Mouse (Mus musculus): ENCODE results near the gene Tle1. TPM values are rescaled to one million over a fixed set of nuclear protein-coding genes. Genes with fewer than 3 reads are reported as not detected.

Gene Tle1
- polyA plus RNA-seq, 1 experiment = 41.2 TPM

- Histone ChIP-seq H3K4me3 (ENCODE audit: insufficient read depth, low read length) (no peak overlapping the region), H3K4me1 (ENCODE audit: control insufficient read depth, insufficient read depth, low read length) (no peaks in the 10 kb centered on the region), H3K27ac (ENCODE audit: insufficient read depth, low read length) (no peak overlapping the region)
- TF ChIP-seq POLR2A (IDR thresholded peaks at IDR 0.05; ENCODE audit: low read depth, low read length) = no peak
- no peak for TF ChIP-seq CTCF (IDR thresholded peaks at IDR 0.05; ENCODE audit: borderline replicate concordance, insufficient read depth, low read length)
Observed at GRCm38 (mm10) chr4:72167171-72167570, 33.5 kb downstream of the Tle1 start.

DNA sequence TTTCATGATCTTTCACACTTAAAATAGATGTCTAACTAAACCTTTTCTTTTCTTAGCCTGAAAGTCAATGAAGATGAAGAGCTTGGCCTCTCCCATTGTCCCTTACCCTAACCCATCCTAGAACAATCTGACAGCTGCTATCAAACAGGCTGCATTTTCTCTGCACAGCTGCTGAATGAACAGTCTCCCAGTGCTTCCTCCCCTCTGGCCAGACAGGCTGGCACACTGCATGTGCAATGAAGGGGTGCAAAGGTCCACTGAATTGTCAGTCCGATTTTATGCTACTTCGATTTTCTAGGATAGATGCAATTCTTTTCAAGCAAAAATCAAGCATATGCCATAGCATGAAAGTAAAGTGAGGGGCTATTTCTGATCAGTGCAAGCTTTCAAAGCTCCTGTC lies 34.2 kb downstream of the Tle1 start:
- no peak for TF ChIP-seq CTCF (IDR thresholded peaks at IDR 0.05; ENCODE audit: borderline replicate concordance, insufficient read depth, low read length)
- TF ChIP-seq POLR2A (IDR thresholded peaks at IDR 0.05; ENCODE audit: low read depth, low read length) = no peak
- Histone ChIP-seq H3K27ac (ENCODE audit: insufficient read depth, low read length) (no peak overlapping the region), H3K4me3 (ENCODE audit: insufficient read depth, low read length) (no peak overlapping the region), H3K4me1 (ENCODE audit: control insufficient read depth, insufficient read depth, low read length) (no peaks in the 10 kb centered on the region)

GRCm38 (mm10) chr4:72165765-72166164 lies 35.0 kb downstream of the Tle1 start:
- Histone ChIP-seq H3K27ac (ENCODE audit: insufficient read depth, low read length) (no peak overlapping the region), H3K4me3 (ENCODE audit: insufficient read depth, low read length) (no peak overlapping the region), H3K4me1 (ENCODE audit: control insufficient read depth, insufficient read depth, low read length) (no peaks in the 10 kb centered on the region)
- TF ChIP-seq POLR2A (IDR thresholded peaks at IDR 0.05; ENCODE audit: low read depth, low read length) = no peak
- no peak for TF ChIP-seq CTCF (IDR thresholded peaks at IDR 0.05; ENCODE audit: borderline replicate concordance, insufficient read depth, low read length)

- no peak for TF ChIP-seq POLR2A (IDR thresholded peaks at IDR 0.05; ENCODE audit: low read depth, low read length)
- no peak for TF ChIP-seq CTCF (IDR thresholded peaks at IDR 0.05; ENCODE audit: borderline replicate concordance, insufficient read depth, low read length)
- Histone ChIP-seq H3K4me1 (ENCODE audit: control insufficient read depth, insufficient read depth, low read length) (no peaks in the 10 kb centered on the region), H3K4me3 (ENCODE audit: insufficient read depth, low read length) (no peak overlapping the region), H3K27ac (ENCODE audit: insufficient read depth, low read length) (no peak overlapping the region)
Observed at GRCm38 (mm10) chr4:72162445-72163218, 38.1 kb downstream of the Tle1 start.

GRCm38 (mm10) chr4:72160102-72160511 lies 40.6 kb downstream of the Tle1 start:
- TF ChIP-seq POLR2A (IDR thresholded peaks at IDR 0.05; ENCODE audit: low read depth, low read length) (no peak), CTCF (IDR thresholded peaks at IDR 0.05; ENCODE audit: borderline replicate concordance, insufficient read depth, low read length) (no peak)
- Histone ChIP-seq H3K4me3 (ENCODE audit: insufficient read depth, low read length) (no peak overlapping the region), H3K27ac (ENCODE audit: insufficient read depth, low read length) (no peak overlapping the region), H3K4me1 (ENCODE audit: control insufficient read depth, insufficient read depth, low read length) (no peaks in the 10 kb centered on the region)

- H3K4me3 ChIP-seq (ENCODE audit: insufficient read depth, low read length) = no peak overlapping the region
- TF ChIP-seq POLR2A (IDR thresholded peaks at IDR 0.05; ENCODE audit: low read depth, low read length) (no peak), CTCF (IDR thresholded peaks at IDR 0.05; ENCODE audit: borderline replicate concordance, insufficient read depth, low read length) (no peak)
Observed at GRCm38 (mm10) chr4:72157931-72158371, 42.8 kb downstream of the Tle1 start.

DNA sequence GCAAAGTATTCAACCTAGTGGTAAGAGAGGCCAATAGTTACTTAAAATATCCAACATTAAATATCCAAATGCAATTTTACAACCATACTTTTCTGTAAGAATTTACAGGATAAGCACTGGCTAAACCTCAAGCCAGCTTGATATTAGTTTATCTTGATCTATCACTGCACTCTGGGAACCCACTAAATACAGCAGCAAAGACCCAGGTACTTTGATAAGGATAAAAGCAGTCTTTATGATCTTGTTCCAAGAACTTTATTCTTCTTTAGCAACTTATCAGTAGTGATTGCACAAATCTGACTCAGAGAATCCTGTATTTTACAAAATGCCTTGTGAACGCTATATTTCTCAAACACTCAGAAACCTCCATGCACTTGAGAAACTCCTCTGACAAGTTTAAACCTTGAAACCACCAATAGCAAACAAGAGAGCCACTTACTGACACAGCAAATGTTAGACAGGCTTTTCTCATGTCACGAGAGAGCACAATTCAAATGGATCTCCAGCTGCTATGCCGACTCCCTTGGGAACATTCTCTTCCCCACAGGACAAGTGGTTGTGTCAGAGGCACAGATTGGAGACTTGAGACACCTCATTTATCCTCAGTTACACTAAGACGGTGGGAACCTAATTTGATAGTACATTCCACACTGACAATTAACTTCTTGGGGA lies 50.1 kb downstream of the Tle1 start:
- TF ChIP-seq CTCF (IDR thresholded peaks at IDR 0.05; ENCODE audit: borderline replicate concordance, insufficient read depth, low read length) (no peak), POLR2A (IDR thresholded peaks at IDR 0.05; ENCODE audit: low read depth, low read length) (no peak)
- Histone ChIP-seq H3K4me3 (ENCODE audit: insufficient read depth, low read length) (no peak overlapping the region), H3K27ac (ENCODE audit: insufficient read depth, low read length) (no peak overlapping the region), H3K4me1 (ENCODE audit: control insufficient read depth, insufficient read depth, low read length) (peaks cover 2% of the 10 kb centered on the region; the same call in 1 of the 2 replicates)

More at GRCm38 (mm10) chr4:72157931-72158371, 42.8 kb downstream of the Tle1 start:
- Histone ChIP-seq H3K27ac (ENCODE audit: insufficient read depth, low read length) (no peak overlapping the region), H3K4me1 (ENCODE audit: control insufficient read depth, insufficient read depth, low read length) (no peaks in the 10 kb centered on the region)

GRCm38 (mm10) chr4:72146003-72146402 lies 54.7 kb downstream of the Tle1 start:
- peaks cover 3% of the 10 kb centered on the region; the same call in 1 of the 2 replicates for H3K4me1 ChIP-seq (ENCODE audit: control insufficient read depth, insufficient read depth, low read length)
- no peak overlapping the region for H3K27ac ChIP-seq (ENCODE audit: insufficient read depth, low read length)
- H3K4me3 ChIP-seq (ENCODE audit: insufficient read depth, low read length) = no peak overlapping the region
- no peak for TF ChIP-seq POLR2A (IDR thresholded peaks at IDR 0.05; ENCODE audit: low read depth, low read length)
- TF ChIP-seq CTCF (IDR thresholded peaks at IDR 0.05; ENCODE audit: borderline replicate concordance, insufficient read depth, low read length) = no peak

- Histone ChIP-seq H3K27ac (ENCODE audit: insufficient read depth, low read length) (no peak overlapping the region), H3K4me3 (ENCODE audit: insufficient read depth, low read length) (no peak overlapping the region), H3K4me1 (ENCODE audit: control insufficient read depth, insufficient read depth, low read length) (peaks cover 9% of the 10 kb centered on the region; the same call in 1 of the 2 replicates)
- no peak for TF ChIP-seq CTCF (IDR thresholded peaks at IDR 0.05; ENCODE audit: borderline replicate concordance, insufficient read depth, low read length)
- TF ChIP-seq POLR2A (IDR thresholded peaks at IDR 0.05; ENCODE audit: low read depth, low read length) = no peak
Observed at GRCm38 (mm10) chr4:72144541-72144940, 56.2 kb downstream of the Tle1 start.

DNA sequence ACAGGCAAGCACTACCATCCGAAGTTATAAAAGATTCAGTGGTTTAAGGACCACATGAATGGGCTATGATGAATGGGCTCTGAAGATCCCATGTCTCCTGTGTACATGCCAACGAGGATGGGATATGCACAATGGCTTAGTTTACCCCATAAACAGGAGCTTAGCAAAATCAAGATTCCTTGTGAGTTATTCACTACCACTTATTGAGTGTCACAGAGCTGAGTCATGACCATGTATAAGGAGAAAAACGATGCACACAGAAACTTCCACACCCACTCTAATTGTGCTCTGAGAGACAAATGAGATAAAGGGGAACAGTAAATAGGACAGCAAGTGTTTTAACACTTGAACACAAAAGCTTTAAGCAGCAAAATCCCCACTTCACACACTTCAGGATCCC lies 60.0 kb downstream of the Tle1 start:
- H3K4me1 ChIP-seq (ENCODE audit: control insufficient read depth, insufficient read depth, low read length) = peaks cover 9% of the 10 kb centered on the region; the same call in 1 of the 2 replicates
- TF ChIP-seq CTCF (IDR thresholded peaks at IDR 0.05; ENCODE audit: borderline replicate concordance, insufficient read depth, low read length) = no peak
- TF ChIP-seq POLR2A (IDR thresholded peaks at IDR 0.05; ENCODE audit: low read depth, low read length) = no peak
- H3K4me3 ChIP-seq (ENCODE audit: insufficient read depth, low read length) = no peak overlapping the region
- H3K27ac ChIP-seq (ENCODE audit: insufficient read depth, low read length) = peak overlapping the region; percentile 76

All from embryonic fibroblast, embryonic 13.5 days (primary cell).